Mouse (Mus musculus) limb, embryonic 14.5 days (tissue): ENCODE data around the gene Eipr1. TPM values are rescaled to one million over a fixed set of nuclear protein-coding genes. Genes with fewer than 3 reads are reported as not detected.

Experiments
- ATAC-seq: fragments of 200-750 bp; cut with Nextera tagmentation; 2 replicates; pipeline ENCODE4 v1.8.0; 2017; ENCODE audit warnings: low read depth, moderate number of reproducible peaks, moderate TSS enrichment; ENCODE audit not compliant: low FRiP score
- DNase-seq: peaks from one replicate; pipeline ENCODE4 v3.0.0-alpha.2; 2015; ENCODE audit warnings: low spot score
- H3K27ac ChIP-seq: fragments of 300-500 bp; sonication (generic); replicated peaks from 2 replicates; pipeline ENCODE4 v1.5.1; 2014; ENCODE audit warnings: low read depth, mild to moderate bottlenecking, low read length, moderate library complexity, mixed read lengths
- H3K27me3 ChIP-seq: fragments of 300-500 bp; sonication (generic); 2 replicates; pipeline ENCODE4 v1.6.1; 2014; ENCODE audit warnings: low read length, mixed read lengths; ENCODE audit not compliant: control insufficient read depth, insufficient read depth
- H3K36me3 ChIP-seq: fragments of 300-500 bp; sonication (generic); 2 replicates; pipeline ENCODE4 v1.6.1; 2014; ENCODE audit warnings: mild to moderate bottlenecking, low read length, moderate library complexity, mixed read lengths; ENCODE audit not compliant: control insufficient read depth, insufficient read depth
- H3K4me1 ChIP-seq: fragments of 300-500 bp; sonication (generic); 2 replicates; pipeline ENCODE4 v1.6.1; 2014; ENCODE audit warnings: antibody characterized with exemption, low read length, mixed read lengths; ENCODE audit not compliant: control insufficient read depth, insufficient read depth
- H3K4me2 ChIP-seq: fragments of 300-500 bp; sonication (generic); replicated peaks from 2 replicates; pipeline ENCODE4 v1.6.1; 2014; ENCODE audit warnings: low read depth, mild to moderate bottlenecking, low read length, moderate library complexity; ENCODE audit not compliant: severe bottlenecking
- H3K4me3 ChIP-seq: fragments of 300-500 bp; sonication (generic); replicated peaks from 2 replicates; pipeline ENCODE4 v1.5.1; 2014; ENCODE audit warnings: low read length
- H3K9ac ChIP-seq: fragments of 300-500 bp; sonication (generic); 2 replicates; pipeline ENCODE4 v1.6.1; 2014; ENCODE audit warnings: mild to moderate bottlenecking, low read depth, low read length, moderate library complexity; ENCODE audit not compliant: severe bottlenecking
- H3K9me3 ChIP-seq: fragments of 300-500 bp; sonication (generic); 2 replicates; pipeline ENCODE4 v1.6.1; 2016; ENCODE audit warnings: low read length; ENCODE audit not compliant: control insufficient read depth
- POLR2A ChIP-seq: fragments of 200-500 bp; IDR thresholded peaks from 2 replicates; pipeline ENCODE4 v1.8.0; 2012; ENCODE audit warnings: inconsistent platforms, mild to moderate bottlenecking, moderate library complexity, borderline replicate concordance; ENCODE audit not compliant: insufficient read depth, insufficient read length; ENCODE audit errors: extremely low read depth
- WGBS: fragments of 180-500 bp; shearing (Covaris S2); extraction: QIAGEN DNeasy Blood & Tissue Kit; methylation state at CpG from one replicate; pipeline ENCODE4 v1.1.7; 2014; 5-methylcytosine and 5-hydroxymethylcytosine counted together
- polyA plus RNA-seq, 2 experiments: library from polyadenylated mRNA; depleted of rRNA in 1 of 2; stranded (reverse) in 1 of 2; unstranded in 1 of 2; fragments of >200 nt; fragmentation: Nextera tagmentation in 1 of 2; extraction: Ambion mirVana in 1 of 2; gene quantifications; 2 replicates each; pipeline versions ENCODE4 v1.2.1 to v1.2.3; 2012 to 2014

Eipr1 gene
- polyA plus RNA-seq, 2 experiments: 18.8 to 31.2 TPM

DNA sequence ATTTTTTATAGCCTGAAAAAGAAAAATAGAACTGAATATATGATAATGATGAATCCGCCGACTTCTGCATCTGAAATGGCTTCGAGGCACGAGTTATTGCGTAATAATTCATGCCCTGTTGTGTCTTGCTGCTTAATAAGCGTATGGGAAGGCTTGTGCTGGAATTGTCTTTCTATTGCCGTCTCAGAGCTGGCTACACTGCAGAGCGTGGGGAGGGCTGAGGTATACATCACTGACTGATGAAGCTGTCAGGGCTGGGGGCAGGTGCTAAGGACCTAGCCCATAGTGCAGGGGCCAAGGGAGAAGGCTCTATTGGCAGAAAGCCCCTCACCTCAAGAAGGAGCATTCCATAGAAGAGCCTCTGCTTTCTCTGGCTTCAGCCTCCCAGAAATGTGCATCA, 123.9 kb downstream of the Eipr1 start:
- TF ChIP-seq POLR2A: no peak
- no peaks in the 10 kb centered on the region for H3K27me3 ChIP-seq

DNA sequence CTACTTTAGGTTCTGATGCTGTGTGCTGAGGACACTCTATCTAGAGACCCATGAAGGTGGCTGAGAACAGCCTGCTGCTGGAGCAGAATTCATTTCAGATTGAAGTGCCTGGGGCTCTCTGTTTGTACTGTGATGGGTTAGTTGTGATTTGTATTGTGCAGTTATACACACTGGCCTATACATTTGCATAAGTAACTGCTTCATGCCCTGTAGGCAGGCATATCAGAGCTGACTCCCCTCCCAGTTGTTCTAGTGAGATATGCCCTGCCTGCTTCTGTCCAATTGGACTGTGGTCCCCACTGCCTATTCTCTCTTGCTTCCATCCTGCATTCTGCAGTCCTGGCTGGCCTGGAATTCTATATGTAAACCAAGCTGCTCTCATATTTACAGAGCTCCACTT, 128.9 kb downstream of the Eipr1 start:
- H3K9ac ChIP-seq: no peak overlapping the region
- H3K27ac ChIP-seq: no peak overlapping the region
- no peak overlapping the region for H3K4me2 ChIP-seq
- DNase-seq (no peak), ATAC-seq (no peak)
- no peaks in the 10 kb centered on the region for H3K9me3 ChIP-seq
- no peaks in the 10 kb centered on the region for H3K27me3 ChIP-seq
- no peak for TF ChIP-seq POLR2A
- no peaks in the 10 kb centered on the region for H3K4me1 ChIP-seq
- H3K4me3 ChIP-seq: no peak overlapping the region
- H3K36me3 ChIP-seq: no peaks in the 10 kb centered on the region

More for the DNA sequence above, 123.9 kb downstream of the Eipr1 start:
- ATAC-seq (no peak), DNase-seq (no peak)
- Histone ChIP-seq H3K4me3 (no peak overlapping the region), H3K9me3 (no peaks in the 10 kb centered on the region), H3K36me3 (no peaks in the 10 kb centered on the region), H3K4me2 (no peak overlapping the region), H3K9ac (no peak overlapping the region), H3K27ac (no peak overlapping the region), H3K4me1 (no peaks in the 10 kb centered on the region)
- WGBS: 74% methylated on average over 8 of the region's 8 CpGs

DNA sequence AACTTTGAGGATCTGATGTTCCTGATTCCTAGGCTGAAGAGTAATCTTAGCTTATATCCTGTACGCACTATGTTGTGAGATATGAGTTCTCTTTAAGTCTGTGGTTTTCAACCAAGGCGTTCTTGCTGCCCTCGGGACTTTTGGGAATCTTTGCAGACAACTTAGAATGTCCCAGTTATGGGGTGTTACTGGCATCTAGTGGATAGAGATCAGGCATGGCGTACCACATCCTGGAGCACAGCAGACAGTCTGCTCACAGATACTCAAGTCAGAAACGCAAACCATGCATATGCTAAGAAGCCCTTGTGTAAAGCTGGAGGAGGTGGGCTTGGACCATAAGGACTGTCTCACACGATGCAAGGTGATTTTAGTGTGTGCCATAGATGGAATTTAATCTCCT, 136.1 kb downstream of the Eipr1 start:
- Histone ChIP-seq H3K4me1 (no peaks in the 10 kb centered on the region), H3K4me2 (no peak overlapping the region), H3K9ac (no peak overlapping the region), H3K36me3 (no peaks in the 10 kb centered on the region), H3K27ac (no peak overlapping the region), H3K4me3 (no peak overlapping the region), H3K9me3 (no peaks in the 10 kb centered on the region), H3K27me3 (no peaks in the 10 kb centered on the region)
- TF ChIP-seq POLR2A: no peak
- ATAC-seq (no peak), DNase-seq (no peak)
- 79% methylated on average over 6 of the region's 6 CpGs for WGBS

- ATAC-seq: no peak
- Histone ChIP-seq H3K9me3 (no peaks in the 10 kb centered on the region), H3K4me1 (no peaks in the 10 kb centered on the region), H3K9ac (no peak overlapping the region), H3K36me3 (no peaks in the 10 kb centered on the region), H3K27me3 (no peaks in the 10 kb centered on the region), H3K4me2 (no peak overlapping the region), H3K4me3 (no peak overlapping the region), H3K27ac (no peak overlapping the region)
- no peak for DNase-seq
- WGBS: 48% methylated on average over 7 of the region's 7 CpGs
- TF ChIP-seq POLR2A: no peak
Measured at GRCm38 (mm10) chr12:28889068-28889674, 137.6 kb downstream of the Eipr1 start.

GRCm38 (mm10) chr12:28891523-28891922, 139.9 kb downstream of the Eipr1 start:
- Histone ChIP-seq H3K4me1 (peaks cover 6% of the 10 kb centered on the region), H3K27ac (no peak overlapping the region), H3K4me3 (no peak overlapping the region), H3K9ac (no peak overlapping the region), H3K4me2 (no peak overlapping the region), H3K36me3 (no peaks in the 10 kb centered on the region), H3K27me3 (no peaks in the 10 kb centered on the region), H3K9me3 (no peaks in the 10 kb centered on the region)
- ATAC-seq (no peak), DNase-seq (no peak)
- WGBS: 66% methylated on average over 5 of the region's 5 CpGs
- TF ChIP-seq POLR2A: no peak

DNA sequence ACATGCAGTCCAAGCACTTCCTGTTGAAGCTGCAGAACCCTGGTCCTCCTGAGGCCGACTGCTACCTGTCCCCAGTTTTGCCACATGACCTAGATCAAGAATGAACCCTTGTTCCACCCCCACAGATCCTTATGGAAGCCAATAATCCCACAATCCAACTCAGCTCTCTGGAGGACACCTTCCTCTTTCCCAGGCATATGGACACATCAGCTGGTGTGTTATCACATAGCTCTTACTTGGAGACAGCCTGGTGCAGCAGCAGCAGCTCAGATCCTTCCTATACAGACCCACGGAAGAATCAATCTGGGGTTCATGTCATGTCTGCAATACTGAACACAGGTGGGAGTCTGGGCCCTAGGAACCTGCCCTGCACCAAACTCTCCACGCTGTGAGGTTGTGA, 145.0 kb downstream of the Eipr1 start:
- no peak for ATAC-seq
- Histone ChIP-seq H3K4me1 (peaks cover 6% of the 10 kb centered on the region), H3K9me3 (no peaks in the 10 kb centered on the region; the same call in 1 of the 2 replicates), H3K9ac (no peak overlapping the region), H3K36me3 (no peaks in the 10 kb centered on the region), H3K27ac (no peak overlapping the region; the same call in 1 of the 2 replicates), H3K27me3 (no peaks in the 10 kb centered on the region), H3K4me3 (no peak overlapping the region), H3K4me2 (no peak overlapping the region)
- no peak for TF ChIP-seq POLR2A
- no peak for DNase-seq
- WGBS: 59% methylated on average over 3 of the region's 3 CpGs
